Mouse (Mus musculus): Measurements from ENCODE around the gene Btbd11.

DNA sequence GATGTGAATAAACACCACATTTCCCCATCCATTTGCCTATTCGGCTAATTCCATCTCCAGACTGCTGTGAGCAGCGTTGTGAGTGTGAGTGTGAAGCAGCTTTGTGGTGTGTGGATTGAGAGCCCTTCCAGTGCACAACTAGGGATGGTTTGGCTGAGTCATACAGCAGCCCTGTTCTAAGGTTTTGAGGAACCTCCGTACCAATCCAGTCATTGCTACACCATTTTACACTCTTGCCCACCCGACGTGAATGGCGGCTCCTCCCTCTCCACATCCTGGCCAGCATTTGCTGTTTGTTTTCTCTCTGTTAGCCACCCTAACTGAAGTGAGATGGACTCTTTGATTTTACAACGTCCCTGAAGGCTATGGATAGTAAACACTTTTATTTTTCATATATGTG is 186.0 kb downstream of the Btbd11 start:
- no peak for TF ChIP-seq CTCF (IDR thresholded peaks at IDR 0.05; ENCODE audit: borderline replicate concordance, insufficient read depth, low read depth, low read length)
- TF ChIP-seq POLR2A (IDR thresholded peaks at IDR 0.05; ENCODE audit: borderline replicate concordance, insufficient read depth, low read length), result no peak

Data from cerebellum, adult 2 months (tissue).